Mouse (Mus musculus): ENCODE measurements around the gene Gm21988. TPM values are rescaled to one million over a fixed set of nuclear protein-coding genes. Genes with fewer than 3 reads are reported as not detected.

The Gm21988 gene
- 9.9 and 10.7 TPM in 2 replicates for polyA plus RNA-seq (2015; fragmentation: Nextera tagmentation; extraction: Ambion mirVana)

DNA sequence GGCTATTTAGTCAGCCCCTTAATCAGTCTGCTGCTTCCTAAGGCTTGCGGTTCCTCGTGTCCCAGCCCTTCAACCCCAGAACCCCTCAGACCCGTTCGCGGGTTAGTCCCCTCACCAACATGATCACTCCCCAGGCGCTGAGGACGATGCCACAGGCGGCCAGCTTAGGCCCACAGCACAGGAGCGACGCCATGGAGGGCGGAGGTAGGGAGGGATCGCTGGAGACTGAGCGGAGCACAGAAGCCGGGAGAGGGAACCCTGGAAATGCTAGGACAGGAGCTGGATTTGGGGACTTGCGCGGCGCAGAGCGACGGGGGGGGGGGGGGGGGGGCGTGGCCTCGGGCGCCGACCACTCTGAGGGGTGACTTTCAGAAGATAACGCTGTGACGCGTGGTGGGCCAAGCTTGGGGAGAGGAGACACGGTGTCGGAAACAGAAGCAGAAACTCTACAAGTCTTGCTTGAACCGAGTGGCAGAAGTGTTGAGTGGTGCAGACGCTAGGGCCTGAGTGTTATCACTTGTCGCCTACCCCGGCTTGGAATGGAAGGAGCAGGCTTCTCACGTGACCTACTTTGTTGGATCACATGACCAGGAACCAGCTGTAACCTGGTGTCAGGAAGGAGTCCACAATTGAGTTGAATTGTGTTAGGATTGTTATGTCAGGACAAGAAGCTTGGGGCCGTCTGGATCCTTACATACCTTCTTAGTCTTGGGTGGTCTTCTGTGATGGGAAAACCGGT, at the start of gene Gm21988, which contains the start of gene Rnasek:
Gene Gm21988, minus strand, starts transcription at position 290 of the 739 bp plus-strand sequence.
Gene Rnasek, minus strand, starts transcription at position 302 of the 739 bp plus-strand sequence.
- H3K4me2 ChIP-seq (ENCODE audit: low read depth, low read length), result peak within 1 kb of the TSS; percentile 80
- under 1% methylated on average over 30 of the region's 35 CpGs for WGBS
- peaks cover 21% of the 10 kb centered on the region for H3K4me1 ChIP-seq (ENCODE audit: control insufficient read depth, insufficient read depth, low read length)
- peak within 1 kb of the TSS; percentile 97 for H3K4me3 ChIP-seq (ENCODE audit: low read length)
- H3K9ac ChIP-seq (ENCODE audit: low read depth, low read length), result peak within 1 kb of the TSS; percentile 95
- H3K27me3 ChIP-seq (replicated peaks; ENCODE audit: control insufficient read depth, insufficient read depth, low read length), result no peaks in the 10 kb centered on the region
- peaks cover 7% of the 10 kb centered on the region; the same call in 1 of the 2 replicates for H3K36me3 ChIP-seq (ENCODE audit: control insufficient read depth, insufficient read depth, low read length)
- peak; percentile 27 for ATAC-seq
- peak within 1 kb of the TSS; percentile 91 for H3K27ac ChIP-seq (ENCODE audit: low read length)
- no peaks in the 10 kb centered on the region for H3K9me3 ChIP-seq (ENCODE audit: control insufficient read depth, low read length)

DNA sequence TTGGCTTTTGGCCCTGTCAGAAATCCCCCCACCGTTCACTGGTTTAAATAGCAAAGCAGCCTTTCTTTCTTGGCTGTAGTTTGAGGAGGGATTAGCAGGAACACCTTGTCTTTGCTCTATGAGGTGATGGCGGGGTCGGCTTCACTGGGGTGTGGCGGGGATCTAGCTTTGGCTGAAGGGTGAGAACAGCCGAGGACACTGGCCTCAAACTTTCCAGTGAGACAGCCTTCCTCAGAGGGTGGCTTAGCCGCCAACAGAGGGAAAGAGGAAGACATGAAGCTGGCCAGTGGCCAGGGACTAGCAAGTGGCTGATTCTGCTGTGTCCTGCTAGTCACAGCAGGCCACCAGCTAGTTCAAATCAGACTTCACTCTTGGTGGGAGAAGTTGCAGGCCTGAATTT, 49.6 kb upstream of the Gm21988 start:
- Histone ChIP-seq H3K27ac (ENCODE audit: low read length) (no peak overlapping the region), H3K9me3 (ENCODE audit: control insufficient read depth, low read length) (no peaks in the 10 kb centered on the region), H3K9ac (ENCODE audit: low read depth, low read length) (no peak overlapping the region), H3K4me3 (ENCODE audit: low read length) (no peak overlapping the region), H3K4me1 (ENCODE audit: control insufficient read depth, insufficient read depth, low read length) (0 out of 2 replicates have a peak, but pooled peaks cover 3% of the 10 kb centered on the region), H3K4me2 (ENCODE audit: low read depth, low read length) (no peak overlapping the region), H3K36me3 (ENCODE audit: control insufficient read depth, insufficient read depth, low read length) (no peaks in the 10 kb centered on the region), H3K27me3 (replicated peaks; ENCODE audit: control insufficient read depth, insufficient read depth, low read length) (no peaks in the 10 kb centered on the region)
- WGBS, result 53% methylated on average over 6 of the region's 6 CpGs
- ATAC-seq, result no peak

DNA sequence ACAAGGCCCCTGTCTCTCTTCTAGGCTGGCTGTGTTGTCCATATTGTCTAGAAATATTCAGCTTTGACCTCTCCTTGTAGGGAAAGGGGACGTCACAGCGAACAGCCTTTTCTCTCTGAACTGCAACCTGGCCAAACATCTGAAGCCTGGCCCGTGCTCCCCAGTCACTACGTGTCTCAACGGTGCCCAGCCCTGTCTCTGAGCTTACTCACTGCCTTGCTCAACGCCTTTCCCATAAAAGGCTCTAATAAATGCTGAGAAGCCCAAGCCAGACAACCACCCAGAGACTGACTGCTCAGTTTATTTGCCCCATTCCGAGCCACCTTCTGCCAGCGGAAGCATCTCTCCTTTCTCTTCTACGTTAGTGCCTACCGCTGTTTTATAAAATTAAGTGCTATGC, 48.5 kb upstream of the Gm21988 start:
- no peak for ATAC-seq
- Histone ChIP-seq H3K4me1 (ENCODE audit: control insufficient read depth, insufficient read depth, low read length) (0 out of 2 replicates have a peak, but pooled peaks cover 3% of the 10 kb centered on the region), H3K9me3 (ENCODE audit: control insufficient read depth, low read length) (no peaks in the 10 kb centered on the region), H3K4me3 (ENCODE audit: low read length) (no peak overlapping the region), H3K4me2 (ENCODE audit: low read depth, low read length) (no peak overlapping the region), H3K9ac (ENCODE audit: low read depth, low read length) (no peak overlapping the region), H3K36me3 (ENCODE audit: control insufficient read depth, insufficient read depth, low read length) (no peaks in the 10 kb centered on the region), H3K27ac (ENCODE audit: low read length) (no peak overlapping the region), H3K27me3 (replicated peaks; ENCODE audit: control insufficient read depth, insufficient read depth, low read length) (no peaks in the 10 kb centered on the region)
- 74% methylated on average over 10 of the region's 10 CpGs for WGBS

DNA sequence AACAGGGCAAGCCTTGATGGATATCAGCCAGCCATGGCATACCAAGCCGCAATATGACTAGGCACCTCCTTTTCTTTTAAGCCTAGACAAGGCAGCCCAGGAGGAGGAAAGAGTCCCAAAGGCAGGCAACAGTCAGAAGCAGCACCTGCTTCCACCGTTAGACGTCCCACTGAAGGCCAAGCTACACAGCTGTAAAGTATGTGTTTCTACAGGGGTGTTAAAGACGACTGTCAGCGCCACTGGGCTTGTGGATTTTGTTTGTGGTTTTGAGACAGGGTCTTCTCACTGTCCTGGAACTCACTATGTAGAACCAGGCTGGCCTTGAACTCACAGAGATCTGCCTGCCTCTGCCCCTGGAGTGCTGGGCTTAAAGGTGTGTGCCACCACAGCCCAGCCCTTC, 46.1 kb upstream of the Gm21988 start:
- Histone ChIP-seq H3K27ac (ENCODE audit: low read length) (no peak overlapping the region), H3K9ac (ENCODE audit: low read depth, low read length) (no peak overlapping the region), H3K27me3 (replicated peaks; ENCODE audit: control insufficient read depth, insufficient read depth, low read length) (no peaks in the 10 kb centered on the region), H3K36me3 (ENCODE audit: control insufficient read depth, insufficient read depth, low read length) (no peaks in the 10 kb centered on the region), H3K4me2 (ENCODE audit: low read depth, low read length) (no peak overlapping the region), H3K4me3 (ENCODE audit: low read length) (no peak overlapping the region), H3K9me3 (ENCODE audit: control insufficient read depth, low read length) (no peaks in the 10 kb centered on the region), H3K4me1 (ENCODE audit: control insufficient read depth, insufficient read depth, low read length) (0 out of 2 replicates have a peak, but pooled peaks cover 3% of the 10 kb centered on the region)
- ATAC-seq, result no peak
- 67% methylated on average over 5 of the region's 5 CpGs for WGBS

DNA sequence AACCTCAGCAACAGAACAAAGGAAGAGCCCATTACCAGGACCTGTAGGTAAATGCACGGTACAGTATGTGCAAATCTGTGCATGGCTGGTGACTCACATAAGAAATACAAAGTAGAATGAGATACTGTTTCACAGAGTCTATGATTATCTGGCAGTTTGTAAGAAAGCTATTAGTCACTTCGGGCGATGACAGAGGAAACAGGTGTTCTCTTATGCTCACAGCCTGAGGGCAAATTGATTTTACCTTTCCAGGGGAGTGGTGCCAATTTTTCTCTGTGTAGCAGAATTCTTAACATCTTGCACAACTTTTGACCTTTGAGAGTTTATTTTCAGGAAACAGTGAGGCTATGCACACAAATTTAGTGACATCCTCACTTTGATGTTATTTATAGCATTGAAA, 45.1 kb upstream of the Gm21988 start:
- no peaks in the 10 kb centered on the region for H3K9me3 ChIP-seq (ENCODE audit: control insufficient read depth, low read length)
- H3K4me2 ChIP-seq (ENCODE audit: low read depth, low read length), result no peak overlapping the region
- no peak for ATAC-seq
- H3K27me3 ChIP-seq (replicated peaks; ENCODE audit: control insufficient read depth, insufficient read depth, low read length), result no peaks in the 10 kb centered on the region
- H3K4me3 ChIP-seq (ENCODE audit: low read length), result no peak overlapping the region
- H3K4me1 ChIP-seq (ENCODE audit: control insufficient read depth, insufficient read depth, low read length), result 0 out of 2 replicates have a peak, but pooled peaks cover 3% of the 10 kb centered on the region
- H3K27ac ChIP-seq (ENCODE audit: low read length), result no peak overlapping the region
- WGBS, result 65% methylated on average over 3 of the region's 3 CpGs
- no peak overlapping the region for H3K9ac ChIP-seq (ENCODE audit: low read depth, low read length)
- no peaks in the 10 kb centered on the region for H3K36me3 ChIP-seq (ENCODE audit: control insufficient read depth, insufficient read depth, low read length)

DNA sequence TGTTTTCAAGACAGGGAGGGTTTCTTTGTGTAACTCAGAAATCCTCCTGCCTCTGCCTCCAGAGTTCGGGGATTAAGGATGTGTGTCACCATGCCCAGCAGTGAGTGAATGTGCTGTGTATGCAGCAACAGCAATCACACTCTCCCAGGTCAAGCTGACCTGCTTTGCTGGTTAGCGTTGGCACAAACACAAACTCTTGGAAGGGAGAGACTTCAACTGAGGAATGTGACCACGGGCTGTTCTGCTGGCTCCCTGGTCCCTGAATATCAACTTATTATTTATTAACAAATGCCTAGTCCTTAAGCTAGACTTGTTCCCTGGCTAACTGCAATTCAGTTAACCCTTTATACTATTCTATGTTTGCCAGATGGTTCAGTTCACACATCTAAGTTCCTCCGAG, 44.0 kb upstream of the Gm21988 start:
- H3K4me3 ChIP-seq (ENCODE audit: low read length), result no peak overlapping the region
- H3K9me3 ChIP-seq (ENCODE audit: control insufficient read depth, low read length), result no peaks in the 10 kb centered on the region
- no peaks in the 10 kb centered on the region for H3K4me1 ChIP-seq (ENCODE audit: control insufficient read depth, insufficient read depth, low read length)
- H3K9ac ChIP-seq (ENCODE audit: low read depth, low read length), result no peak overlapping the region
- ATAC-seq, result no peak
- WGBS, result 70% methylated on average over 4 of the region's 4 CpGs
- H3K4me2 ChIP-seq (ENCODE audit: low read depth, low read length), result no peak overlapping the region
- no peaks in the 10 kb centered on the region for H3K36me3 ChIP-seq (ENCODE audit: control insufficient read depth, insufficient read depth, low read length)
- no peaks in the 10 kb centered on the region for H3K27me3 ChIP-seq (replicated peaks; ENCODE audit: control insufficient read depth, insufficient read depth, low read length)
- H3K27ac ChIP-seq (ENCODE audit: low read length), result no peak overlapping the region

DNA sequence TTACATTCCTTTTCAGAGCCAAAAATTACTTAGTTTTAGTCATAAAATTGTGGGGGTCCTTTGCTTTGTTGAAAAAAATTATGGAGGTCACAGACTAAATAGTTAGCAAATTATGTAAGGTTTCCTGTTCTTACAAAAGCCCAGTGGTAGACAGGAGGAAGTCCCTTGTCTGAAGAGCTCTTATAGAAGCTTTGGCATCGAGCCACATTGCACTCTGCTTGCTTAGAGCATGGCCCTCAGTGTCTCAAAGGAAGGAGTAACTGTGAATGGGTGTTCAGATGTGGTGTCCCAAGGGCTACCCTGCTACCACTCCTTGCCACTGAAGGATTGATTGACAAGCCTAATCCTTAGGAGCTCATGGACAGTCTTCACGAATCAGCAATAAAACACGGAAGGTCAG, 40.8 kb upstream of the Gm21988 start:
- H3K9me3 ChIP-seq (ENCODE audit: control insufficient read depth, low read length), result no peaks in the 10 kb centered on the region
- no peaks in the 10 kb centered on the region for H3K4me1 ChIP-seq (ENCODE audit: control insufficient read depth, insufficient read depth, low read length)
- H3K9ac ChIP-seq (ENCODE audit: low read depth, low read length), result no peak overlapping the region
- ATAC-seq, result no peak
- H3K27me3 ChIP-seq (replicated peaks; ENCODE audit: control insufficient read depth, insufficient read depth, low read length), result no peaks in the 10 kb centered on the region
- 61% methylated on average over 3 of the region's 3 CpGs for WGBS
- no peak overlapping the region for H3K27ac ChIP-seq (ENCODE audit: low read length)
- H3K36me3 ChIP-seq (ENCODE audit: control insufficient read depth, insufficient read depth, low read length), result no peaks in the 10 kb centered on the region
- H3K4me3 ChIP-seq (ENCODE audit: low read length), result no peak overlapping the region
- H3K4me2 ChIP-seq (ENCODE audit: low read depth, low read length), result no peak overlapping the region

DNA sequence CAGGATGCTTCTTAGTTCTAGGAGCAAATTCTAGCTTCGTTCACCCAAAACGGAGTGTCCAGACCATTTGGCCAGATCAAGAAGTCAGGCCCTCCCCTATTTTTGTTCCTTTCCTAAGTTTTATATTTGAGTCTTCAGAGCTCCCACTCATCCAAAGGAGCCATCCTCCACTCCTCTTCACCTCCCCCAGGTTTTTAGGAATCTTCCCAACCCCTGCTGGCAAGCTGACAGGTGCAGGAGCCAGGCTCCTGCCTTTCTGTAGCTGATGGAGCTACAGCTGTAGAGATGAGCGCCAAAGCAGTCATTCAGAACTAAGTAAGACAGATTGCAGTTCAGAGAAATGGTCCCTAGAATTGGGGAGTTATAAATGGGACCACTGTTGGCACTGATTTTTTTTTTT, 39.3 kb upstream of the Gm21988 start:
- Histone ChIP-seq H3K9me3 (ENCODE audit: control insufficient read depth, low read length) (no peaks in the 10 kb centered on the region), H3K4me3 (ENCODE audit: low read length) (no peak overlapping the region), H3K36me3 (ENCODE audit: control insufficient read depth, insufficient read depth, low read length) (no peaks in the 10 kb centered on the region), H3K27me3 (replicated peaks; ENCODE audit: control insufficient read depth, insufficient read depth, low read length) (no peaks in the 10 kb centered on the region), H3K9ac (ENCODE audit: low read depth, low read length) (no peak overlapping the region), H3K4me2 (ENCODE audit: low read depth, low read length) (no peak overlapping the region), H3K4me1 (ENCODE audit: control insufficient read depth, insufficient read depth, low read length) (no peaks in the 10 kb centered on the region), H3K27ac (ENCODE audit: low read length) (no peak overlapping the region)
- WGBS, result 85% methylated on average over 3 of the region's 3 CpGs
- ATAC-seq, result no peak

DNA sequence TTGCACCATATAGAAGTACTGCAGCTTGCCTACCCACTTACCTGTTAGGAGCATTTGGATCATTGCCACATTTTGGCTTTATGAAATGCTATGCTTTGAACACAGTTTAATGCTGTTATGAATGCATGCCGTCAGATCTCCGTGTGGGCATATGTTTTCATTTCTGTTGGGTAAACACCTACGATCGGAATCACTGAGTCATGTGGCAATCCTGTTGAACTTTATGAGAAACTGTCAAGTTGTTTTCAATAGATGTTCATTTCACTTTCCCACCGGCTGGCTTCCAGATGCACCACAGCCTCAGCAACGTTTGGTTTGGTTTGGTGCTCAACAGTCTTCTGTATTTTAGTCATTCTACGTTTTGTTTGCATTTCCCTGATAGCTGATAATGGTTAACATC, 32.0 kb upstream of the Gm21988 start:
- Histone ChIP-seq H3K4me3 (ENCODE audit: low read length) (no peak overlapping the region), H3K9ac (ENCODE audit: low read depth, low read length) (no peak overlapping the region), H3K4me1 (ENCODE audit: control insufficient read depth, insufficient read depth, low read length) (no peaks in the 10 kb centered on the region), H3K9me3 (ENCODE audit: control insufficient read depth, low read length) (no peaks in the 10 kb centered on the region), H3K27ac (ENCODE audit: low read length) (no peak overlapping the region), H3K27me3 (replicated peaks; ENCODE audit: control insufficient read depth, insufficient read depth, low read length) (no peaks in the 10 kb centered on the region), H3K4me2 (ENCODE audit: low read depth, low read length) (no peak overlapping the region), H3K36me3 (ENCODE audit: control insufficient read depth, insufficient read depth, low read length) (no peaks in the 10 kb centered on the region)
- ATAC-seq, result no peak
- WGBS, result 73% methylated on average over 7 of the region's 7 CpGs
